Mouse (Mus musculus): ENCODE data around the gene Parp6.

GRCm38 (mm10) chr9:59588710-59589671 lies 28.1 kb upstream of the Parp6 start:
- TF ChIP-seq CTCF (IDR thresholded peaks at IDR 0.05; ENCODE audit: extremely low read depth, insufficient read depth, low read length) (no peak), POLR2A (IDR thresholded peaks at IDR 0.05; ENCODE audit: extremely low read depth, insufficient read depth, low read length) (no peak)
